Mouse (Mus musculus) ES-E14 (cell line): ENCODE results near the gene Arhgef6.

Source experiments
- HCFC1 ChIP-seq: IDR thresholded peaks from 2 replicates; pipeline ENCODE4 v1.6.1; 2012; ENCODE audit warnings: low read length, inconsistent platforms, borderline replicate concordance; ENCODE audit not compliant: insufficient read depth
- MAFK ChIP-seq: IDR thresholded peaks from 2 replicates; pipeline ENCODE4 v1.6.1; 2014; ENCODE audit warnings: mild to moderate bottlenecking, low read depth, low read length, inconsistent platforms; ENCODE audit not compliant: insufficient read depth
- ZC3H11A ChIP-seq: IDR thresholded peaks from 2 replicates; pipeline ENCODE4 v1.6.1; 2012; ENCODE audit warnings: low read depth, mild to moderate bottlenecking, inconsistent platforms, low read length, borderline replicate concordance
- ZNF384 ChIP-seq: IDR thresholded peaks from 2 replicates; pipeline ENCODE4 v1.6.1; 2012; ENCODE audit warnings: low read depth, low read length, inconsistent platforms

DNA sequence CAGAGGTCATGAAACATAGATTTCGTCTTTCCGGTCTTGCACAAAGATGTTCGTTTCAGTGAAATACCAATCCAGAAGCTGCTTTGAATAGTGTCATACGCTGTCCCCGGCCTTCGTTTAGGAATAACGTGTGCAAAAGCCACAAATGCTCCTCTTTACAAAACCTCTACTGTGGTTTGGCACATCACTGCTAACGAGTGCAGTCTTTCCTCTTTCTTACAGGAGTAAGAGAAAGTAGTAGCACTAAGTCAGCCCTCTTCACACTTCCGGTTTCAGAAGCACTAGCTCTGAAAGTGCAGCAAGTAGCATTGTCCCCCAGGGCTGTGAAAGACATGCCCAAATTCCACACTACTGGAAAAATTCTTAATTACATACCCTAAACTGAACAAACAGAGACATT, 142.2 kb downstream of the Arhgef6 start:
- TF ChIP-seq ZNF384 (no peak), MAFK (no peak), HCFC1 (no peak), ZC3H11A (no peak)
